Mouse (Mus musculus) lung, postnatal 0 days (tissue): ENCODE results near the gene Kcnk6.

Experiments
- CTCF ChIP-seq: IDR thresholded peaks from 2 replicates; pipeline ENCODE4 v1.5.1; 2016; ENCODE audit warnings: antibody characterized with exemption, mild to moderate bottlenecking
- EP300 ChIP-seq: IDR thresholded peaks from 2 replicates; pipeline ENCODE4 v1.6.1; 2016; ENCODE audit warnings: antibody characterized with exemption, mild to moderate bottlenecking, control low read depth

- TF ChIP-seq EP300 (no peak), CTCF (no peak; the same call in 1 of the 2 replicates)
Observed at GRCm38 (mm10) chr7:29246619-29247313, 14.5 kb upstream of the Kcnk6 start.
